Mouse (Mus musculus) frontal cortex, postnatal 36 days (tissue): ENCODE measurements around the gene Rras2.

Source experiments
- DNase-seq, 2 experiments: peaks; one replicate each; pipeline ENCODE4 v3.0.0; 2022; ENCODE audit warnings: low spot score in 2 of 2

Rras2 gene

GRCm38 (mm10) chr7:114028828-114029227 lies 88.8 kb downstream of the Rras2 start:
- no peak for DNase-seq

- DNase-seq = no peak
Measured at GRCm38 (mm10) chr7:114027406-114027805, 90.2 kb downstream of the Rras2 start.

- DNase-seq = no peak
Measured at GRCm38 (mm10) chr7:114026923-114027322, 90.7 kb downstream of the Rras2 start.

- peak; percentile 79 to 88 for DNase-seq
Measured at GRCm38 (mm10) chr7:114020704-114021093, 96.9 kb downstream of the Rras2 start.

- DNase-seq = peak in 1 of 2 experiments; percentile 41
Measured at GRCm38 (mm10) chr7:114020057-114020703, 97.4 kb downstream of the Rras2 start.

- no peak for DNase-seq
Measured at GRCm38 (mm10) chr7:114018861-114019260, 98.7 kb downstream of the Rras2 start.

GRCm38 (mm10) chr7:114016001-114016949 lies 101.3 kb downstream of the Rras2 start:
- no peak for DNase-seq

GRCm38 (mm10) chr7:114011726-114012443 lies 105.7 kb downstream of the Rras2 start:
- DNase-seq = no peak

GRCm38 (mm10) chr7:114007565-114007964 lies 110.0 kb downstream of the Rras2 start:
- no peak for DNase-seq

GRCm38 (mm10) chr7:114006456-114006855 lies 111.1 kb downstream of the Rras2 start:
- DNase-seq = no peak

- no peak for DNase-seq
Measured at GRCm38 (mm10) chr7:114005499-114005898, 112.1 kb downstream of the Rras2 start.

- DNase-seq = no peak
Measured at GRCm38 (mm10) chr7:114004171-114004570, 113.4 kb downstream of the Rras2 start.

GRCm38 (mm10) chr7:113997675-113998354 lies 119.8 kb downstream of the Rras2 start:
- DNase-seq = no peak
